In genomic region chr3:146406007-146406341, GRCm38 (mm10) we compare ENCODE assay signal across 8 mouse cellular contexts. TPM values are rescaled to one million over a fixed set of nuclear protein-coding genes. Genes with fewer than 3 reads are reported as not detected.
A peak's percentile ranks its signal among the peaks of the same experiment; 100 is the strongest.
DNase-seq lines count a peak whose midpoint lies in the region; ATAC-seq and TF ChIP-seq lines count a peak whose summit lies in the region.

No protein-coding gene starts in this region.

- 50% methylated on average over 5 of the region's 5 CpGs for WGBS in heart, embryonic 15.5 days
- 78% methylated on average over 5 of the region's 5 CpGs for WGBS in heart, adult 2 months
- WGBS in limb, embryonic 10.5 days, result 64% methylated on average over 5 of the region's 5 CpGs
- WGBS in midbrain, embryonic 16.5 days, result 41% methylated on average over 5 of the region's 5 CpGs

- H3K4me1 ChIP-seq in heart, embryonic 15.5 days (replicated peaks), result peaks cover 18% of the 10 kb centered on the region
- no peaks in the 10 kb centered on the region for H3K4me1 ChIP-seq in heart, adult 2 months (ENCODE audit: control insufficient read depth, insufficient read depth, low read length)
- peaks cover 32% of the 10 kb centered on the region for H3K4me1 ChIP-seq in limb, embryonic 10.5 days
- H3K4me1 ChIP-seq in midbrain, embryonic 16.5 days (ENCODE audit: control insufficient read depth, insufficient read depth, low read length), result peaks cover 27% of the 10 kb centered on the region

- DNase-seq in heart, adult 2 months, result no peak
- peak; percentile 43 for DNase-seq in forelimb bud, embryonic 11.5 days (ENCODE audit: low read depth, low spot score)
- DNase-seq in limb, embryonic 10.5 days (ENCODE audit: low spot score), result peak; percentile 35
- no peak for DNase-seq in adipocyte (ENCODE audit: low spot score)
- no peak for DNase-seq in cerebellum, adult 8-10 months
- no peak for DNase-seq in adrenal gland, adult 2 months

- no peaks in the 10 kb centered on the region for H3K9me3 ChIP-seq in heart, embryonic 15.5 days (replicated peaks)
- no peaks in the 10 kb centered on the region for H3K9me3 ChIP-seq in limb, embryonic 10.5 days (replicated peaks)
- no peaks in the 10 kb centered on the region; the same call in 1 of the 2 replicates for H3K9me3 ChIP-seq in midbrain, embryonic 16.5 days (replicated peaks; ENCODE audit: control insufficient read depth, low read length, poor library complexity, severe bottlenecking)

- no peak overlapping the region for H3K9ac ChIP-seq in heart, embryonic 15.5 days
- H3K9ac ChIP-seq in heart, adult 2 months (ENCODE audit: low read depth, low read length), result no peak overlapping the region
- H3K9ac ChIP-seq in midbrain, embryonic 16.5 days (ENCODE audit: low read depth, low read length), result peak overlapping the region; percentile 77

- no peaks in the 10 kb centered on the region for H3K27me3 ChIP-seq in heart, embryonic 15.5 days
- H3K27me3 ChIP-seq in heart, adult 2 months (ENCODE audit: control insufficient read depth, insufficient read depth, low read length), result no peaks in the 10 kb centered on the region
- no peaks in the 10 kb centered on the region for H3K27me3 ChIP-seq in limb, embryonic 10.5 days (ENCODE audit: low read depth, poor library complexity, severe bottlenecking)
- H3K27me3 ChIP-seq in midbrain, embryonic 16.5 days (ENCODE audit: control insufficient read depth, insufficient read depth, low read depth, low read length), result no peaks in the 10 kb centered on the region

- H3K36me3 ChIP-seq in heart, embryonic 15.5 days, result no peaks in the 10 kb centered on the region
- no peaks in the 10 kb centered on the region for H3K36me3 ChIP-seq in heart, adult 2 months (ENCODE audit: control insufficient read depth, insufficient read depth, low read length)
- H3K36me3 ChIP-seq in limb, embryonic 10.5 days, result no peaks in the 10 kb centered on the region
- no peaks in the 10 kb centered on the region for H3K36me3 ChIP-seq in midbrain, embryonic 16.5 days (ENCODE audit: control insufficient read depth, insufficient read depth, low read length)

- no peak for TF ChIP-seq CTCF in heart, adult 2 months (IDR thresholded peaks at IDR 0.05)

- peak overlapping the region; percentile 92 for H3K4me2 ChIP-seq in heart, embryonic 15.5 days
- peak overlapping the region; percentile 74 for H3K4me2 ChIP-seq in midbrain, embryonic 16.5 days (ENCODE audit: low read length)

- H3K27ac ChIP-seq in heart, embryonic 15.5 days, result no peak overlapping the region
- H3K27ac ChIP-seq in heart, adult 2 months, result no peak overlapping the region
- H3K27ac ChIP-seq in limb, embryonic 10.5 days, result no peak overlapping the region
- H3K27ac ChIP-seq in midbrain, embryonic 16.5 days (ENCODE audit: low read length), result no peak overlapping the region

- TF ChIP-seq POLR2A in heart, adult 2 months (IDR thresholded peaks at IDR 0.05; ENCODE audit: insufficient read depth, low read depth, low read length), result no peak

- H3K79me2 ChIP-seq in heart, adult 2 months (replicated peaks; ENCODE audit: control insufficient read depth, insufficient read depth, low read length), result 0 out of 2 replicates have a peak, but pooled peaks cover 2% of the 10 kb centered on the region

- TF ChIP-seq EP300 in heart, adult 2 months (IDR thresholded peaks at IDR 0.05; ENCODE audit: insufficient read depth, low read depth, low read length), result no peak

- peak overlapping the region; percentile 88; the same call in 1 of the 2 replicates for H3K4me3 ChIP-seq in heart, embryonic 15.5 days
- no peak overlapping the region for H3K4me3 ChIP-seq in heart, adult 2 months
- H3K4me3 ChIP-seq in limb, embryonic 10.5 days, result peak overlapping the region; percentile 94
- peak overlapping the region; percentile 71 for H3K4me3 ChIP-seq in midbrain, embryonic 16.5 days (ENCODE audit: low read depth, low read length)

- intact Hi-C loops in heart, adult 2 months (cut with DNase I), result loop anchor here (10.0 kb wide), 1 partner anchor 409 kb away; the partner anchor contains the start of gene Prkacb

- no peak for ATAC-seq in heart, embryonic 15.5 days (replicated peaks; ENCODE audit: insufficient number of reproducible peaks, insufficient read depth, low FRiP score, low read depth)
- ATAC-seq in midbrain, embryonic 16.5 days, result no peak

RNA-seq across cellular contexts. Expression of gene Ssx2ip, which starts 1.5 kb away (rescaled TPM):
- polyA plus RNA-seq in heart, embryonic 15.5 days (2015; fragmentation: Nextera tagmentation; extraction: Ambion mirVana), result 15.5 and 20.1 TPM in 2 replicates
- 10 to 100 TPM; 12.5 to 14.1 TPM for total RNA-seq in heart, adult 2 months (2021)
- polyA plus RNA-seq in heart, adult 2 months (2012; rRNA removed), result 3.1 and 4.1 TPM in 2 replicates
- 20.1 and 23.0 TPM in 2 replicates for polyA plus RNA-seq in limb, embryonic 10.5 days (2016; fragmentation: Nextera tagmentation; extraction: Ambion mirVana)
- polyA plus RNA-seq in midbrain, embryonic 16.5 days (2015; fragmentation: Nextera tagmentation; extraction: Ambion mirVana), result 18.0 and 18.2 TPM in 2 replicates
- 10 to 100 TPM in 1 of 2 experiments, 1 to 10 TPM in 1; 5.1 to 10.1 TPM for total RNA-seq in adrenal gland, adult 2 months (2021)
- 1.5 and 1.6 TPM in 2 replicates for polyA plus RNA-seq in adrenal gland, adult 2 months (2012; rRNA removed)

RNA-seq across cellular contexts. Expression of gene Ctbs, which starts 43.6 kb away (rescaled TPM):
- polyA plus RNA-seq in heart, embryonic 15.5 days (2015; fragmentation: Nextera tagmentation; extraction: Ambion mirVana), result 7.5 and 8.6 TPM in 2 replicates
- total RNA-seq in heart, adult 2 months (2021), result 1 to 10 TPM; 3.2 to 3.7 TPM
- polyA plus RNA-seq in heart, adult 2 months (2012; rRNA removed), result 1.7 and 3.6 TPM in 2 replicates
- polyA plus RNA-seq in limb, embryonic 10.5 days (2016; fragmentation: Nextera tagmentation; extraction: Ambion mirVana), result 3.3 and 4.7 TPM in 2 replicates
- 4.3 and 4.4 TPM in 2 replicates for polyA plus RNA-seq in midbrain, embryonic 16.5 days (2015; fragmentation: Nextera tagmentation; extraction: Ambion mirVana)
- total RNA-seq in adrenal gland, adult 2 months (2021), result 1 to 10 TPM; 9.4 to 9.6 TPM
- polyA plus RNA-seq in adrenal gland, adult 2 months (2012; rRNA removed), result 2.7 and 3.2 TPM in 2 replicates

Comparison
In these comparisons a context has a peak if more than half of its experiments do, and no peak if none do; other contexts are left out.
1. DNase-seq: peak in forelimb bud, embryonic 11.5 days (single experiment) and limb, embryonic 10.5 days (single experiment); none in heart, adult 2 months (0 of 2), adipocyte (single experiment), cerebellum, adult 8-10 months (single experiment) and adrenal gland, adult 2 months (single experiment).